In genomic region chr10:78134975-78135798, GRCm38 (mm10) we compare ENCODE assay signal across 8 mouse cellular contexts. TPM values are rescaled to one million over a fixed set of nuclear protein-coding genes. Genes with fewer than 3 reads are reported as not detected.
DNase-seq lines count a peak whose midpoint lies in the region; ATAC-seq lines count a peak whose summit lies in the region.

No protein-coding gene starts in this region.

- peak overlapping the region; percentile 12; the same call in 1 of the 2 replicates for H3K4me3 ChIP-seq in heart, embryonic 11.5 days (ENCODE audit: low read depth, low read length)
- no peak overlapping the region for H3K4me3 ChIP-seq in kidney, embryonic 14.5 days (ENCODE audit: low read length)
- 0 out of 2 replicates have a peak overlapping the region, but pooled peaks have one; percentile 11 for H3K4me3 ChIP-seq in stomach, embryonic 15.5 days (replicated peaks)

- H3K4me2 ChIP-seq in heart, embryonic 11.5 days: peak overlapping the region; percentile 61
- H3K4me2 ChIP-seq in kidney, embryonic 14.5 days (replicated peaks; ENCODE audit: low read depth, low read length): peak overlapping the region; percentile 19
- H3K4me2 ChIP-seq in stomach, embryonic 15.5 days: peak overlapping the region; percentile 41

- no peaks in the 10 kb centered on the region for H3K9me3 ChIP-seq in heart, embryonic 11.5 days (replicated peaks; ENCODE audit: control insufficient read depth, low read length)
- H3K9me3 ChIP-seq in kidney, embryonic 14.5 days (ENCODE audit: control insufficient read depth, low read length): no peaks in the 10 kb centered on the region
- no peaks in the 10 kb centered on the region for H3K9me3 ChIP-seq in stomach, embryonic 15.5 days

- H3K4me1 ChIP-seq in heart, embryonic 11.5 days (ENCODE audit: control insufficient read depth, insufficient read depth, low read length): peaks cover 17% of the 10 kb centered on the region
- peaks cover 30% of the 10 kb centered on the region for H3K4me1 ChIP-seq in kidney, embryonic 14.5 days (ENCODE audit: control insufficient read depth, insufficient read depth, low read length)
- peaks cover 30% of the 10 kb centered on the region for H3K4me1 ChIP-seq in stomach, embryonic 15.5 days

- ATAC-seq in activated CD4-positive, CD25-positive, alpha-beta regulatory T cell, adult 4 months: peak; percentile 81
- ATAC-seq in heart, embryonic 11.5 days (replicated peaks; ENCODE audit: insufficient number of reproducible peaks, low FRiP score, low TSS enrichment): peak; percentile 62; the same call in 1 of the 2 replicates
- ATAC-seq in kidney, embryonic 14.5 days (ENCODE audit: low FRiP score, low TSS enrichment): peak; percentile 60
- ATAC-seq in stomach, embryonic 15.5 days (ENCODE audit: insufficient read depth, low FRiP score, low read depth): peak; percentile 56; the same call in 1 of the 2 replicates

- no peaks in the 10 kb centered on the region for H3K36me3 ChIP-seq in heart, embryonic 11.5 days (ENCODE audit: control insufficient read depth, insufficient read depth, low read length)
- H3K36me3 ChIP-seq in kidney, embryonic 14.5 days (ENCODE audit: control insufficient read depth, insufficient read depth, low read length): no peaks in the 10 kb centered on the region
- H3K36me3 ChIP-seq in stomach, embryonic 15.5 days: no peaks in the 10 kb centered on the region

- 6% methylated on average over 14 of the region's 14 CpGs for WGBS in heart, embryonic 11.5 days (ENCODE audit: insufficient replicate concordance)
- 11% methylated on average over 14 of the region's 14 CpGs for WGBS in kidney, embryonic 14.5 days
- 6% methylated on average over 14 of the region's 14 CpGs for WGBS in stomach, embryonic 15.5 days

- H3K27ac ChIP-seq in heart, embryonic 11.5 days (ENCODE audit: low read depth, low read length): 0 out of 2 replicates have a peak overlapping the region, but pooled peaks have one; percentile 29
- H3K27ac ChIP-seq in kidney, embryonic 14.5 days (ENCODE audit: low read depth, low read length): no peak overlapping the region
- H3K27ac ChIP-seq in stomach, embryonic 15.5 days: peak overlapping the region; percentile 54; the same call in 1 of the 2 replicates

- peak; percentile 31 for DNase-seq in A20 (ENCODE audit: low read depth, low spot score)
- DNase-seq in lung, postnatal 4 days: peak; percentile 76 to 78
- no peak for DNase-seq in urinary bladder, postnatal 10 days (ENCODE audit: low spot score)
- DNase-seq in layer of hippocampus, postnatal 10 days (ENCODE audit: low spot score in 2 of 2): no peak

- peaks cover 3% of the 10 kb centered on the region; the same call in 1 of the 2 replicates for H3K27me3 ChIP-seq in heart, embryonic 11.5 days (ENCODE audit: control insufficient read depth, insufficient read depth, low read length)
- no peaks in the 10 kb centered on the region for H3K27me3 ChIP-seq in kidney, embryonic 14.5 days (ENCODE audit: control insufficient read depth, insufficient read depth, low read length)
- no peaks in the 10 kb centered on the region for H3K27me3 ChIP-seq in stomach, embryonic 15.5 days (replicated peaks)

- H3K9ac ChIP-seq in heart, embryonic 11.5 days (ENCODE audit: low read depth, low read length): 0 out of 2 replicates have a peak overlapping the region, but pooled peaks have one; percentile 34
- no peak overlapping the region for H3K9ac ChIP-seq in kidney, embryonic 14.5 days (ENCODE audit: low read depth, low read length)
- H3K9ac ChIP-seq in stomach, embryonic 15.5 days: no peak overlapping the region

RNA-seq across cellular contexts. Expression of gene D10Jhu81e, which starts 34.4 kb away (rescaled TPM):
- 10 to 100 TPM; 18.9 to 63.4 TPM for polyA plus RNA-seq in activated CD4-positive, CD25-positive, alpha-beta regulatory T cell, adult 4 months (2017; shearing (Covaris generic))
- polyA plus RNA-seq in heart, embryonic 11.5 days (2014; fragmentation: Nextera tagmentation; extraction: Ambion mirVana): 24.1 and 27.9 TPM in 2 replicates
- 16.3 and 85.4 TPM in 2 replicates for polyA plus RNA-seq in kidney, embryonic 14.5 days (2014; fragmentation: Nextera tagmentation; extraction: Ambion mirVana)
- 32.7 and 40.2 TPM in 2 replicates for polyA plus RNA-seq in stomach, embryonic 15.5 days (2015; fragmentation: Nextera tagmentation; extraction: Ambion mirVana)
- 10 to 100 TPM; 90.8 to 97.1 TPM for total RNA-seq in layer of hippocampus, postnatal 10 days (2021)

RNA-seq across cellular contexts. Expression of gene Pwp2, which starts 49.8 kb away (rescaled TPM):
- polyA plus RNA-seq in activated CD4-positive, CD25-positive, alpha-beta regulatory T cell, adult 4 months (2017; shearing (Covaris generic)): 10 to 100 TPM; 10.6 to 10.7 TPM
- polyA plus RNA-seq in heart, embryonic 11.5 days (2014; fragmentation: Nextera tagmentation; extraction: Ambion mirVana): 9.5 and 11.2 TPM in 2 replicates
- 10.4 and 19.9 TPM in 2 replicates for polyA plus RNA-seq in kidney, embryonic 14.5 days (2014; fragmentation: Nextera tagmentation; extraction: Ambion mirVana)
- polyA plus RNA-seq in stomach, embryonic 15.5 days (2015; fragmentation: Nextera tagmentation; extraction: Ambion mirVana): 14.6 and 17.3 TPM in 2 replicates
- total RNA-seq in layer of hippocampus, postnatal 10 days (2021): 10 to 100 TPM; 18.1 to 21.0 TPM

Comparison
In these comparisons a context has a peak if more than half of its experiments do, and no peak if none do; other contexts are left out.
1. DNase-seq: peak in A20 (single experiment) and lung, postnatal 4 days (2 of 2); none in urinary bladder, postnatal 10 days (single experiment) and layer of hippocampus, postnatal 10 days (0 of 2).
2. Peak in every context shown above with its lines, with median percentiles within 50 percentile points of each other: ATAC-seq and H3K4me2 ChIP-seq.